Mouse (Mus musculus) bone marrow macrophage, adult 2 months (primary cell): Measurements from ENCODE around the gene Fbxo7. TPM values are rescaled to one million over a fixed set of nuclear protein-coding genes. Genes with fewer than 3 reads are reported as not detected.

ENCODE experiments used
- H3K27ac ChIP-seq: 2 replicates; pipeline ENCODE4 v1.5.1; 2012; ENCODE audit warnings: low read depth, low read length; ENCODE audit not compliant: insufficient read depth
- H3K4me1 ChIP-seq: 2 replicates; pipeline ENCODE4 v1.6.1; 2012; ENCODE audit warnings: low read length; ENCODE audit not compliant: control insufficient read depth, insufficient read depth
- H3K4me3 ChIP-seq: 2 replicates; pipeline ENCODE4 v1.5.1; 2012; ENCODE audit warnings: mild to moderate bottlenecking, low read length, moderate library complexity; ENCODE audit not compliant: insufficient read depth
- CTCF ChIP-seq: IDR thresholded peaks from 2 replicates; pipeline ENCODE4 v1.5.1; 2012; ENCODE audit warnings: low read depth, mild to moderate bottlenecking, low read length, moderate library complexity
- POLR2A ChIP-seq: IDR thresholded peaks from 2 replicates; pipeline ENCODE4 v1.6.1; 2012; ENCODE audit warnings: mild to moderate bottlenecking, low read depth, low read length, borderline replicate concordance
- polyA plus RNA-seq: library from polyadenylated mRNA; stranded (reverse); fragments of >200 nt; gene quantifications from 2 replicates; pipeline ENCODE4 v1.2.4, GENCODE M21; 2012; ENCODE audit not compliant: missing spikeins, insufficient read depth, insufficient read length

The Fbxo7 gene
- polyA plus RNA-seq, 1 experiment = 22.8 TPM

DNA sequence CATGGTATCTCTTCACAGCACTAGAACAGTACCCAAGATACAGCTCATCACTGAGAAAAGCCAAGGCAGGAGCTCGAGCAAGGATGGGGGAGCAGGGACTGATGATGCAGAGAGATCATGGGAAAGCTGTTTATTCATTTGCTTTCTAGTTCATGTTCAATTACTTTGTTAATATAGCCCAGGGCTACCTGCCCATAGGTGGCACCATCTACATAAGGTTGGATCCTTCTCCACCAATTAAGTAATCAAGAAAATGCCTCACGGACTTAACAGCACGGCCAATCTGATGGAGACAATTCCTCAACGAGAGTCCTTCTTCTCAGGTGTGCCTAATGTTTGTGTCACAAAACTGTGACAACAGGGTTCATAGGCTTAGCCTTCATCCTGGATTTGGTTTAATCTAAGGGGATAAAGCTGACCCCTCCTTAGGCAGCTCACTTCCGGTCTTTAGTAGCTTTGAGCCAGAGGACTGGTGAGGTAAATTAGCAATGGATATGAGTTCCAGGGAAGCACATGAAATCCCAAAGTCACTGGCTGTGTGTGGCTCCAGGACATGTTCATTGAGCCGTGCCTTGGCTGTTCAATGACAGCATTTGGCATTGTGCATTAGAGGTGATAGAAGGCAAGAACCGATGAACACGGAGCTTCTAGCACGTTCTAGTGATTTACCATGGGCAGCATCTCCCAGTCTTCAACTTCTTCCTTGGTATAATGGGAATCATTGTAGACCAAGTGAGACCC, 53.4 kb downstream of the Fbxo7 start:
- H3K27ac ChIP-seq = no peak overlapping the region
- H3K4me1 ChIP-seq = no peaks in the 10 kb centered on the region
- no peak for TF ChIP-seq CTCF
- no peak overlapping the region for H3K4me3 ChIP-seq

GRCm38 (mm10) chr10:86077272-86077671, 55.5 kb downstream of the Fbxo7 start:
- no peak overlapping the region for H3K27ac ChIP-seq
- H3K4me3 ChIP-seq = no peak overlapping the region
- no peaks in the 10 kb centered on the region for H3K4me1 ChIP-seq
- no peak for TF ChIP-seq CTCF

- Histone ChIP-seq H3K4me3 (no peak overlapping the region), H3K4me1 (no peaks in the 10 kb centered on the region), H3K27ac (no peak overlapping the region)
- TF ChIP-seq CTCF = no peak
- TF ChIP-seq POLR2A = no peak
Measured at GRCm38 (mm10) chr10:86078761-86079160, 57.0 kb downstream of the Fbxo7 start.

GRCm38 (mm10) chr10:86079921-86080320, 58.1 kb downstream of the Fbxo7 start:
- H3K4me1 ChIP-seq = no peaks in the 10 kb centered on the region
- H3K4me3 ChIP-seq = no peak overlapping the region
- no peak overlapping the region for H3K27ac ChIP-seq
- no peak for TF ChIP-seq POLR2A
- no peak for TF ChIP-seq CTCF

DNA sequence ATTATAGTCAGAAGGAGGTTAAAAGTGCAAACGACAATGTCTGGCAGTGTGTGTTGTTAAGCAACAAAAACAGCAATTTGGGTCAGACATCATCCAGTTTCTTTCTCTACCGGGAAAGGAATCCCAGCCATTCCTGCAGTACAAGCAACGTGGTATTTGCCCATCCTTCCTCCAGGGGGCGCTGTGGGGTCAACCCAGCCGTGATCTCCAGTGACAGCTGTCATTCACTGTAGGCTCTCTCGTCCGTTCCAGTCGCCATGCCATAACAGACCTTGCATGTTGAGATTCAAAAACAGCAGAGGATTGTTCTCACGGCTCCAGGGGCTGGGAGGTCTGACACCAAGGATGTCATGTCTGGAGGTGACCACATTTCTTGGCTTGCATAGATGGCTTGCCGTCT, 70.1 kb downstream of the Fbxo7 start:
- no peak overlapping the region for H3K27ac ChIP-seq
- H3K4me1 ChIP-seq = no peaks in the 10 kb centered on the region
- peak; percentile 48 for TF ChIP-seq CTCF
- TF ChIP-seq POLR2A = no peak
- no peak overlapping the region for H3K4me3 ChIP-seq

DNA sequence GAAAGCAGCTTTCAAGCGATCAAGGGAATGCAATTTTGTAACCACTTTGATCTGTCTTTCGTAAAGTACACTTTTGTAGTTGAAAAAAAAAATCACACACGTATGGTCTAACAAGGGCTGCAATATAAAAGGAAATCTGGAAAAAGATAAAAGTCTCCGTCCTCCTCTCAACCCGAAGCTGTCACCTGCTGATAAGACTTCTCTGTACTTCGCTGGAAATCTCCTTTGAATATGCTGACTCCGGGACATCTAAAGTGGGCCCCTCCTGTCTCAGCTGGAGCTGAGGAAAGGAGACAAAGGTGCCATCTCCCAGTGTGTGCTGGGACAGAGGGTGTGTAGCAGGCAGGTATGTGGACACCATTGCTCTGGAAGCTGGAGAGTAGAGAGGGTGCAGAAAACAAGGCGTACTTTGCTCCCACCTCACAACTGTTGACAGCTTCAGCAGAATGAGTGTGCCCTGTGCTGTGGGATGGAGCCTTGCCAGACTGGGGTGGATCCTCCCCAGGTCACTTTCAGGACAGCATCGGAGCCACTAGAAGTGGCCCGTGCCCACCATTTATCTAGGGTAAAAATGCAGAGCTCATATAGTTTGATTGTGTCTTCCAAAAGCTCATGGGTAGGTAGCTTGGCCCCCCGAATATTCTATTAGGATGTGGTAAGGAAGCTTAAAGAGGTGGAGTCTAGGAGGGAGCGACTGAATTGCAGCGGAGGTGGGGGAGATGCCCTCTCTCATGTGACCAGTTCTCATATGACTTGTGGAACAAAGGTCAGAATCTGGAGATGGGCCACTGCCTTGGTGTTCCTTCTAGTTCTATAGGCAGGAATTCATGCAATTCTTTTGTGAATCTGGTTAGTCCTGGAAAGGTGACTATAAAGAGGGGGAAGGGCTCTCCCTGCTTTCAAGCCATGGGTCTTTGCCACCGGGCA, 71.6 kb downstream of the Fbxo7 start:
- H3K4me1 ChIP-seq = no peaks in the 10 kb centered on the region
- no peak overlapping the region for H3K27ac ChIP-seq
- H3K4me3 ChIP-seq = no peak overlapping the region
- TF ChIP-seq POLR2A (no peak), CTCF (no peak)

DNA sequence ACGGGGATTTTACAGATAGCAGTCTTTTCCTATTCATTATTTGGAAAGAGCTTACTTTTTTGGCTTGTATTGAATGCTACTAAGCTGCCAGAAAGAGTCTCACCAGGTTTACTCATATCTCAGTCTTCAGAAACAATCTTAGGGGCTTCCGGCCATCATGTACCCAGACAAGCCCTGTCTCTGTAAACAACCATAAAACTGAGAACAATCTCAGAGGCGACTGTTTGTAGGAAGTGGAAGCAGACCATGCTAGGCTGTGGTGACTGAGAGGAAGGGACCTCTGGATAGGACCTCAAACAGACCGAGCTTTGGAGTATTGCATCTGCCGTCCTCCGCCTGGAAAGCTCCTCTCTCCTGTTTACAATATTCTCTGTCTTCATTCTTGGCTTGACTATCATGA, 76.6 kb downstream of the Fbxo7 start:
- Histone ChIP-seq H3K27ac (no peak overlapping the region), H3K4me1 (no peaks in the 10 kb centered on the region), H3K4me3 (no peak overlapping the region)
- TF ChIP-seq CTCF (no peak), POLR2A (no peak)

- TF ChIP-seq POLR2A = no peak
- no peak for TF ChIP-seq CTCF
- no peak overlapping the region for H3K4me3 ChIP-seq
- no peaks in the 10 kb centered on the region for H3K4me1 ChIP-seq
- no peak overlapping the region for H3K27ac ChIP-seq
Measured at GRCm38 (mm10) chr10:86100281-86100851, 78.6 kb downstream of the Fbxo7 start.

Other genes with a start within 250 kb of the Fbxo7 start
- gene Pwp1, start 192.5 kb upstream of the Fbxo7 start, polyA plus RNA-seq = 14.9 and 15.2 TPM in 2 replicates
- gene Prdm4, start 104.8 kb upstream of the Fbxo7 start, polyA plus RNA-seq = 13.9 and 14.2 TPM in 2 replicates
- gene Ascl4, start 94.3 kb upstream of the Fbxo7 start, polyA plus RNA-seq = not detected in 2 replicates
- 65.4 and 73.0 TPM in 2 replicates for gene Rtcb, start 64.1 kb upstream of the Fbxo7 start, polyA plus RNA-seq
- gene Bpifc, start 10.1 kb upstream of the Fbxo7 start, polyA plus RNA-seq = 0.64 TPM in 1 of 2 replicates, not detected in the other